Mouse (Mus musculus): ENCODE results near the gene Fhl5.
"Not testable (repeated sequence)": the region's sequence is repeated elsewhere in the genome, so short reads cannot be mapped to it uniquely, and the experiment has no call there.

Fhl5 gene

GRCm38 (mm10) chr4:25242776-25243175 is at the start of gene Fhl5:
Gene Fhl5 (minus strand): TSS chr4:25242876.
- no peak for DNase-seq

GRCm38 (mm10) chr4:25285002-25285401 is 42.3 kb upstream of the Fhl5 start:
- DNase-seq: not testable (repeated sequence)

GRCm38 (mm10) chr4:25281671-25282038 is 39.0 kb upstream of the Fhl5 start, which contains the start of gene Ufl1:
Gene Ufl1 (minus strand): TSS chr4:25281821.
- DNase-seq: peak; percentile 97

- DNase-seq: no peak
These were observed 38.4 kb upstream of the Fhl5 start for GRCm38 (mm10) chr4:25280938-25281670.

- DNase-seq: no peak
These were observed 30.4 kb upstream of the Fhl5 start for GRCm38 (mm10) chr4:25272861-25273627.

GRCm38 (mm10) chr4:25271926-25272325 is 29.2 kb upstream of the Fhl5 start:
- DNase-seq: no peak

- DNase-seq: no peak
These were observed 24.5 kb upstream of the Fhl5 start for GRCm38 (mm10) chr4:25267144-25267543.

GRCm38 (mm10) chr4:25257822-25258398 is 15.2 kb upstream of the Fhl5 start:
- no peak for DNase-seq

GRCm38 (mm10) chr4:25235663-25236062 is 7.0 kb downstream of the Fhl5 start:
- not testable (repeated sequence) for DNase-seq

- not testable (repeated sequence) for DNase-seq
These were observed 8.9 kb downstream of the Fhl5 start for GRCm38 (mm10) chr4:25233767-25234166.

GRCm38 (mm10) chr4:25232546-25232945 is 10.1 kb downstream of the Fhl5 start:
- DNase-seq: no peak

GRCm38 (mm10) chr4:25227527-25227926 is 15.1 kb downstream of the Fhl5 start:
- DNase-seq: no peak

- no peak for DNase-seq
These were observed 20.7 kb downstream of the Fhl5 start for GRCm38 (mm10) chr4:25221927-25222326.

GRCm38 (mm10) chr4:25213451-25213850 is 29.2 kb downstream of the Fhl5 start:
- DNase-seq: no peak

GRCm38 (mm10) chr4:25206166-25206565 is 36.5 kb downstream of the Fhl5 start:
- DNase-seq: no peak

GRCm38 (mm10) chr4:25197310-25197709 is 45.4 kb downstream of the Fhl5 start:
- no peak for DNase-seq

GRCm38 (mm10) chr4:25179617-25180208 is 63.0 kb downstream of the Fhl5 start:
- DNase-seq: peak; percentile 24
